Mouse (Mus musculus) cortical plate, adult 2 months (tissue): ENCODE results near the gene Litaf.

Experiments
- CTCF ChIP-seq: fragments of 200-500 bp; IDR thresholded peaks from 2 replicates; pipeline ENCODE4 v1.5.1; 2011; ENCODE audit warnings: mild to moderate bottlenecking, control low read depth, low read length; ENCODE audit not compliant: insufficient read depth; ENCODE audit errors: extremely low read depth
- POLR2A ChIP-seq: fragments of 200-500 bp; IDR thresholded peaks from 2 replicates; pipeline ENCODE4 v1.6.1; 2011; ENCODE audit warnings: mild to moderate bottlenecking, low read length, control low read depth; ENCODE audit not compliant: insufficient read depth; ENCODE audit errors: extremely low read depth

DNA sequence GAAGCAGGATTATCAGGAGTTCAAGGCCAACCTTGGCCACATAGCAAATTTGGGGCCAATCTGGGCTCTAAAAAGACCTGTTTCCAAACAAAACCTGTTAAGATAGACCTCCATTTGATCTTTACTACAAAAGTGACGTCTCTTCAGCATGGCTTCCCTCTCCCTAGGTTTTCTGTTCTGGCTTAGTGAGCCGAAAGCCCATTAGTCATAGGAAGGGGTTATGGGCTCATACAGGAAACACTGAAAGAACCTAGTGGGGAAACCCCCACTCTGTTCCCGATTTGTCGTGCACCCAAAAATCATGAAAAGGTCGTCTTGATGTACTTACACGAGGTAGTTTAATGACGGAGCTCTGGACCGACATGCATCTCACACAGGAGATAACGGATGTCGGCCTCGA lies 128.5 kb downstream of the Litaf start:
- TF ChIP-seq CTCF (no peak), POLR2A (no peak)
